Mouse (Mus musculus) left cerebral cortex, postnatal 4 days (tissue): Measurements from ENCODE around the gene Nsrp1. TPM values are rescaled to one million over a fixed set of nuclear protein-coding genes. Genes with fewer than 3 reads are reported as not detected.
A peak's percentile ranks its signal among the peaks of the same experiment; 100 is the strongest.

Experiments
- DNase-seq: peaks from one replicate; pipeline ENCODE4 v3.0.0-alpha.2; 2022
- intact Hi-C: fragments of 180-260 bp; cut with DNase I; formaldehyde crosslinking; loops from one replicate; pipeline ENCODE4 v1.15.1; 2025
- total RNA-seq, 2 experiments: library from RNA; stranded (reverse); gene quantifications; 2 replicates each; pipeline ENCODE4 v1.2.3; 2021

Gene Nsrp1
- total RNA-seq, 2 experiments from 2014 or later, result 11.3 to 15.2 TPM

- intact Hi-C loops, result no loop called here
- DNase-seq, result no peak
These were observed 14.8 kb downstream of the Nsrp1 start for GRCm38 (mm10) chr11:77063406-77063805.

- DNase-seq, result no peak
These were observed 16.3 kb downstream of the Nsrp1 start for GRCm38 (mm10) chr11:77061951-77062350.

GRCm38 (mm10) chr11:77042816-77043215 is 35.4 kb downstream of the Nsrp1 start:
- no peak for DNase-seq
- intact Hi-C loops, result no loop called here

More at GRCm38 (mm10) chr11:77061951-77062350, 16.3 kb downstream of the Nsrp1 start:
- intact Hi-C loops, result no loop called here

GRCm38 (mm10) chr11:77041891-77042290 is 36.3 kb downstream of the Nsrp1 start:
- intact Hi-C loops, result no loop called here
- DNase-seq, result no peak

- intact Hi-C loops, result no loop called here
- no peak for DNase-seq
These were observed 46.9 kb downstream of the Nsrp1 start for GRCm38 (mm10) chr11:77031151-77031934.

- DNase-seq, result no peak
- intact Hi-C loops, result no loop called here
These were observed 50.1 kb downstream of the Nsrp1 start for GRCm38 (mm10) chr11:77028157-77028556.

GRCm38 (mm10) chr11:77026559-77026958 is 51.7 kb downstream of the Nsrp1 start:
- intact Hi-C loops, result no loop called here
- no peak for DNase-seq

- intact Hi-C loops, result no loop called here
- no peak for DNase-seq
These were observed 56.4 kb downstream of the Nsrp1 start for GRCm38 (mm10) chr11:77021749-77022396.

GRCm38 (mm10) chr11:77019539-77019938 is 58.7 kb downstream of the Nsrp1 start:
- DNase-seq, result no peak
- intact Hi-C loops, result no loop called here

GRCm38 (mm10) chr11:77018046-77018445 is 60.2 kb downstream of the Nsrp1 start:
- DNase-seq, result no peak
- intact Hi-C loops, result no loop called here

GRCm38 (mm10) chr11:77010762-77011475 is 67.3 kb downstream of the Nsrp1 start:
- intact Hi-C loops, result no loop called here
- DNase-seq, result no peak

- intact Hi-C loops, result no loop called here
These were observed 68.9 kb downstream of the Nsrp1 start for GRCm38 (mm10) chr11:77009069-77010025.

GRCm38 (mm10) chr11:77006616-77007015 is 71.6 kb downstream of the Nsrp1 start:
- intact Hi-C loops, result no loop called here

More at GRCm38 (mm10) chr11:77009069-77010025, 68.9 kb downstream of the Nsrp1 start:
- no peak for DNase-seq

GRCm38 (mm10) chr11:77005881-77006280 is 72.4 kb downstream of the Nsrp1 start:
- intact Hi-C loops, result no loop called here
- DNase-seq, result no peak

More at GRCm38 (mm10) chr11:77006616-77007015, 71.6 kb downstream of the Nsrp1 start:
- peak; percentile 40 for DNase-seq

- no peak for DNase-seq
- intact Hi-C loops, result no loop called here
These were observed 75.9 kb downstream of the Nsrp1 start for GRCm38 (mm10) chr11:77002361-77002760.

- DNase-seq, result no peak
- intact Hi-C loops, result no loop called here
These were observed 77.5 kb downstream of the Nsrp1 start for GRCm38 (mm10) chr11:77000741-77001140.

- DNase-seq, result no peak
These were observed 79.5 kb downstream of the Nsrp1 start for GRCm38 (mm10) chr11:76998705-76999226.

GRCm38 (mm10) chr11:76997916-76998704 is 80.1 kb downstream of the Nsrp1 start, which contains the start of gene Slc6a4:
Slc6a4 (plus strand) TSS chr11:76998603.
- intact Hi-C loops, result loop anchor here (5.0 kb wide), 1 partner anchor 94 kb away; no protein-coding TSS in a partner anchor
- DNase-seq, result no peak

More at GRCm38 (mm10) chr11:76998705-76999226, 79.5 kb downstream of the Nsrp1 start:
- intact Hi-C loops, result loop anchor here (5.0 kb wide), 1 partner anchor 94 kb away; no protein-coding TSS in a partner anchor

- DNase-seq, result peak; percentile 71
- intact Hi-C loops, result loop anchor here (5.0 kb wide), 1 partner anchor 95 kb away; no protein-coding TSS in a partner anchor
These were observed 80.9 kb downstream of the Nsrp1 start for GRCm38 (mm10) chr11:76997305-76997704.
